Mouse (Mus musculus): Measurements from ENCODE around the gene Fastkd5. TPM values are rescaled to one million over a fixed set of nuclear protein-coding genes. Genes with fewer than 3 reads are reported as not detected.

Fastkd5 gene
- polyA plus RNA-seq (2011; ENCODE audit: insufficient read length, low read depth, missing spikeins), result 9.3 and 10.3 TPM in 2 replicates

DNA sequence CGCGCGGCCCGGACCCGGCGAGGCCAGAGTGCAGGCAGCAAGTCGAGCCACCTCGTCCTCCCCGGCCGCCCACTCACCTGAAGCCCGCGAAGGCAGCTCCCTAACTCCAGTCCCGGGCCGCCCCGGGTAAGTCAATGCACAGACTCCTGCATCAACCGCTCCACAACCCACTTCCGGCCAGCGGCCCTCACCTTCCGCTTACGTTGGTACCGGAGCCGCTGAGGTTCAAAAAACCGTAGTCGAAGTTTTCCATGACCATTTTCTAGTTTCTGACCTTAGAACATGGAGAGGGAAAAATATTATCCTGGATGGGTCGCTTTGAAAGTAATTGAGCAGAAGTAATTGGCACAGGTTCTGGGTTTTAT, at the start of gene Fastkd5, which contains the start of gene Ubox5:
Gene Fastkd5, minus strand, starts transcription at position 189 of the 365 bp plus-strand sequence.
Gene Ubox5, minus strand, starts transcription at position 200 of the 365 bp plus-strand sequence.
- Histone ChIP-seq H3K27ac (ENCODE audit: insufficient read depth, low read length) (no peak within 1 kb of the TSS), H3K4me3 (ENCODE audit: insufficient read depth, low read length) (peak within 1 kb of the TSS; percentile 95), H3K4me1 (ENCODE audit: control insufficient read depth, insufficient read depth, low read length) (no peaks in the 10 kb centered on the region)
- peak; percentile 57 for TF ChIP-seq POLR2A (IDR thresholded peaks at IDR 0.05; ENCODE audit: low read depth, low read length)
- TF ChIP-seq CTCF (IDR thresholded peaks at IDR 0.05; ENCODE audit: borderline replicate concordance, insufficient read depth, low read length), result no peak

DNA sequence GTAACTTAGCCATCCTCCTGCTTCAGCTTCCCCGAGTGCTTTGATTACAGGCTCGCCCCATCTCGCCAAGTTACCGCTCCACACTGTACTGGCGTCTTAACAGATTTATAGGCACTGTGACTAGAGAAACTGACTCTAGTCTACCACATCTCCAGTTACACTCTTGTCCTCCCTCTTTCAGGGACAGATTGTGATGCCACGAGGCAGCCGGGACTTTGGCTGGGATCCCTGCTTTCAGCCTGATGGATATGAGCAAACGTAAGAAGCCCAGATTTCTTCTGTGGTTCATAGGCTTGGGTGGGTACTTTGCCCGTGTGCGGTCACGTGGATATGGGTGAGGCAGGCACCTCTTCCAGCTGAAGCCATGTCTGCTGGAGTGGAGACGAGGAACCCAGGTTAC, 49.3 kb upstream of the Fastkd5 start:
- H3K4me3 ChIP-seq (ENCODE audit: insufficient read depth, low read length), result no peak overlapping the region
- TF ChIP-seq CTCF (IDR thresholded peaks at IDR 0.05; ENCODE audit: borderline replicate concordance, insufficient read depth, low read length), result no peak
- no peak for TF ChIP-seq POLR2A (IDR thresholded peaks at IDR 0.05; ENCODE audit: low read depth, low read length)
- H3K27ac ChIP-seq (ENCODE audit: insufficient read depth, low read length), result no peak overlapping the region
- H3K4me1 ChIP-seq (ENCODE audit: control insufficient read depth, insufficient read depth, low read length), result no peaks in the 10 kb centered on the region

DNA sequence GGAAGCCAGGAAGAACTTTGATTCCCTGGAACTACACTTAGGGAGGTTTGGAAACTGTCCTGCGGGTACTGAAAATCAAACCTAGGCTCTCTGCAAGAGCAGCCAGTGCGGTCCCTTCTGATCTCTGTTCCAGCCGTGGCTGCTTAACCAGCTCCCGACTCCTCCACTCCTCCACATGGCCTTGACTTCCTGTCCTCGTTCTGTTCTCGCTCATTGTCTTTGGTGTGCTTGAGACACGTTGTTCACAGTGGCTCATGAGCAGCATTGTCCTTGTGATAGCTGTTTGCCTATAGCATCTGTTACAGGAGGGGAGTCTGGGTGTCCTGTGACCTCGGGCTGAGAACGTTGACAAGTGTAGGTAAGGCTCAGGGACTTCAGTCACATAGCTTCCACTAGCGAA, 47.4 kb upstream of the Fastkd5 start:
- Histone ChIP-seq H3K4me1 (ENCODE audit: control insufficient read depth, insufficient read depth, low read length) (no peaks in the 10 kb centered on the region), H3K27ac (ENCODE audit: insufficient read depth, low read length) (no peak overlapping the region), H3K4me3 (ENCODE audit: insufficient read depth, low read length) (no peak overlapping the region)
- no peak for TF ChIP-seq CTCF (IDR thresholded peaks at IDR 0.05; ENCODE audit: borderline replicate concordance, insufficient read depth, low read length)
- TF ChIP-seq POLR2A (IDR thresholded peaks at IDR 0.05; ENCODE audit: low read depth, low read length), result no peak

DNA sequence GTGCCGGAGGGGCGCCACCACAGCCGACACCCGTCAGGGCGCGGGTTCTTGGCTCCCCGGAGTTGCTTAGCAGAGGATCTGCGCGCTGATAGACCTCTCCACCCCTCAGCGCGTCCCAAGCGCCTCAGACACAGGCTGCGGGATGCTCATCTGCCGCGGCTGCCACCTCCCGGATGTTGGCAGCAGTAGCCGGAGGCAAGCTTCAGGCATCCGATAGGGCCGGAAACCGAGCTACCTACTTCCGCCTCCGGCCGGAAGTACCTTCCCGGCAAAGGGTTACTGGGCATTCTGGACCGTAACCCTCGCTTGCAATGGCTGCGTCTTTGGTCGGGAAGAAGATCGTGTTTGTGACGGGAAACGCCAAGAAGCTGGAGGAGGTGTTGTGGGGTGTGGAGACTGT, 37.7 kb upstream of the Fastkd5 start, which contains the start of gene Itpa:
Gene Itpa, plus strand, starts transcription at position 52 of the 400 bp plus-strand sequence.
- Histone ChIP-seq H3K27ac (ENCODE audit: insufficient read depth, low read length) (peak within 1 kb of the TSS; percentile 37), H3K4me1 (ENCODE audit: control insufficient read depth, insufficient read depth, low read length) (peaks cover 7% of the 10 kb centered on the region), H3K4me3 (ENCODE audit: insufficient read depth, low read length) (peak within 1 kb of the TSS; percentile 92)
- peak; percentile 24; the same call in 1 of the 2 replicates for TF ChIP-seq CTCF (IDR thresholded peaks at IDR 0.05; ENCODE audit: borderline replicate concordance, insufficient read depth, low read length)
- peak; percentile 87 for TF ChIP-seq POLR2A (IDR thresholded peaks at IDR 0.05; ENCODE audit: low read depth, low read length)

DNA sequence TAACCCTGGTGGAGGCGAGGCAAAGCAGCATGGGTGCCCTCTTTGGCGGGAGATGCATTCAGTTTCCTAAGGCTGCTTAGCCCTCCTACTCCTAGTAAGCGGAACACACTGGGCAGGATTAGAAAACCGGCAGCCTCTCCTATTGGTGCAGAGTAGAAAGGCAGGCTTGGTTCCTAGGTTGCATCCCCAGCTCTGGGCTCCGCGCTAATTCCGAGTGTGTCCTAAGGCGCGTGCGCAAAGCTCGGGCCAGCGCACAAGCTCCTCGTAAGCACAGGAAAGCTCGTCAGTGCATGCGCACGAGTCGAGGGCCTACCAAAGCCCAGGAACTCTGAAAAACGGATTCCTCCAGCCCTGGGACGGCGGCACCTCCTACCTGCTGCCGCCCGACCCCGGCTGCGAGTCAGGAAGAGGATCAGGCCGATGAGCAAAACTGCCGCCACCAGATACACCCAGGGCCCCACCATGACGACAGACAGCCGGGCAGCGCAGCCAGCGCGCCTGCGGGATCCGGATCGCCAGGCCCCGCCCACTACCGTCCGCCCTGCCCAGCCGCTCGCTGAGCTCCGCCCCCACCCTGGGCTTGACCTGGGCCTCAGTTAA, 34.4 kb upstream of the Fastkd5 start, which contains the start of gene Ddrgk1:
Gene Ddrgk1, minus strand, starts transcription at position 558 of the 600 bp plus-strand sequence.
- Histone ChIP-seq H3K4me3 (ENCODE audit: insufficient read depth, low read length) (peak within 1 kb of the TSS; percentile 49), H3K4me1 (ENCODE audit: control insufficient read depth, insufficient read depth, low read length) (peaks cover 7% of the 10 kb centered on the region), H3K27ac (ENCODE audit: insufficient read depth, low read length) (peak within 1 kb of the TSS; percentile 96)
- TF ChIP-seq POLR2A (IDR thresholded peaks at IDR 0.05; ENCODE audit: low read depth, low read length), result peak; percentile 81; the same call in 1 of the 2 replicates
- TF ChIP-seq CTCF (IDR thresholded peaks at IDR 0.05; ENCODE audit: borderline replicate concordance, insufficient read depth, low read length), result no peak

DNA sequence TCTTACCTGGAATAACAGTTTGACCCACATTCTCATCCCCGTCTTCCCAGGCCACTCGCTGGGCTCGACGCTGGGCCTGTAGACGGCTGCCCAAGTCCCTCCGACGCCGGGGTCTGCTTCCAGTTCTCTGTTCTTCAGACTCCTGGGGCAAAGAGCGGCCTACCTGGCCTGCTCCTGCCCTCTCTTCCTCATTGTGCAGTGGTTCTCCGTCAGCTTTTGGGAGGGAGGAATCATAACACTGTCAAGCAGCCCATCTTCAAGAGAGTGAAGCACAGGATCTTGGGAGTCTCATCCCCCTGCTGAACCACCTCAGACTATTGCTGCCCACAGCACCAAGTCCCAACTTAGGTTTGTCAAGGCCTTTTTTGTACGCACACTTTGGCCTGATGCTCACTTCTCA, 33.5 kb upstream of the Fastkd5 start:
- Histone ChIP-seq H3K4me3 (ENCODE audit: insufficient read depth, low read length) (peak overlapping the region; percentile 37), H3K4me1 (ENCODE audit: control insufficient read depth, insufficient read depth, low read length) (peaks cover 7% of the 10 kb centered on the region), H3K27ac (ENCODE audit: insufficient read depth, low read length) (no peak overlapping the region)
- no peak for TF ChIP-seq POLR2A (IDR thresholded peaks at IDR 0.05; ENCODE audit: low read depth, low read length)
- TF ChIP-seq CTCF (IDR thresholded peaks at IDR 0.05; ENCODE audit: borderline replicate concordance, insufficient read depth, low read length), result no peak

DNA sequence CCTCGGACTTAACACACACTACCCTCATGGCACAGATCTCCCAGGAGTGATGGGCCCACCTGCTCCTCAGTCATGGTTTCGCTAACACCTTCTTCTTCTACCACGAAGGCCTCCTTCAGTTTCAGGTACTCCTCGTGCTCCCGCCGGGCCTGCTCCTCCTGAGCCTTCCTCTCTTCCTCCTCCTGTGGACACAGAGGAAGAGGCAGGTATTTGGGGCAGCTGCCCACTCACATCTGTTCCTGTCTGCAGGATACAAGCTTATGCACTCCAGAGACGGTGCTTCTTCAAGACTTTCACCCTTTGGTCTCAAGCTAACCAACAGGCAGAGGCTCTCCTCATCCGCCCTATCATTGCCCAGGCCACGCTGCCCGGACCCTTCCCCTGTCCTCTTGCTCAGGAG, 28.7 kb upstream of the Fastkd5 start:
- H3K4me1 ChIP-seq (ENCODE audit: control insufficient read depth, insufficient read depth, low read length), result peaks cover 3% of the 10 kb centered on the region; the same call in 1 of the 2 replicates
- H3K27ac ChIP-seq (ENCODE audit: insufficient read depth, low read length), result no peak overlapping the region
- no peak overlapping the region for H3K4me3 ChIP-seq (ENCODE audit: insufficient read depth, low read length)
- no peak for TF ChIP-seq POLR2A (IDR thresholded peaks at IDR 0.05; ENCODE audit: low read depth, low read length)
- no peak for TF ChIP-seq CTCF (IDR thresholded peaks at IDR 0.05; ENCODE audit: borderline replicate concordance, insufficient read depth, low read length)

DNA sequence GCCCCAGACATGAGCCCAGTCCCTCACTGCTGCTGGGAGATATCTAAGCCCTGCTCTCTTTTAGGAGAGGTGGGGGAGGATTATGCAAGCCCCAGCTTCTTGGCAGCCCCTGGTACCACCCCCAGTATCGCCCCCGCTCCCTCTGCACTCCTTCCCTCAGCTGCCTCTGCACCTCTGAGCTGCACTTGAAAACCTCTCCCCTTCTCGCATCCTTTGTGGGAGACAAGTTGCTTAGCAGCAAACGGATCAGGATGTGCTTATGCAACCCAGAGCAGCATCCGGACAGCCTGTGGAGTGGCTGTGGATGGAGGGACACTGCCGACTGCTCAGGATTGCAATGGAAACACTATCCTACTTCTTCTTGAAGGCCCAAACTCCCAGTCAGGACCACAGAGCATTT, 27.7 kb upstream of the Fastkd5 start:
- Histone ChIP-seq H3K4me1 (ENCODE audit: control insufficient read depth, insufficient read depth, low read length) (no peaks in the 10 kb centered on the region), H3K27ac (ENCODE audit: insufficient read depth, low read length) (no peak overlapping the region), H3K4me3 (ENCODE audit: insufficient read depth, low read length) (no peak overlapping the region)
- TF ChIP-seq POLR2A (IDR thresholded peaks at IDR 0.05; ENCODE audit: low read depth, low read length), result no peak
- TF ChIP-seq CTCF (IDR thresholded peaks at IDR 0.05; ENCODE audit: borderline replicate concordance, insufficient read depth, low read length), result no peak

DNA sequence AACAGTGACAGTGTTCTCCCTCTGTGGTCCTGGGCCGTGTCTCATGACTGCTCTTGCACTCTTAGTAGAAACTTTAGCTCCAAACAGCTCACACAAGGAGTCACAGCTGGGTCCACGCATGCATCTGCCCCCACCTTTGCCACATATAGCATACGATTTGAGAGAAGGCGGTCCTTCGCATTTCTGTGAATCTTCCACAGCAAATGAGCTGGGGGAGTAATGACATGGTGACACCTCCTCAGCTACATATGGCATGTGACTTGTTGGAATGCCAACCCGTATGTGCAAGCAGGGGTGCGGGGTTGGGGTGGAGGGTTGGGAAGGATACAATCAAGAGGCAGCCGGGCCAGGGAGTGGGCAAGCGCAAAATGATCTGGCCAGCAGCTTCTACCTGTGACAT, 26.7 kb upstream of the Fastkd5 start:
- no peak overlapping the region for H3K4me3 ChIP-seq (ENCODE audit: insufficient read depth, low read length)
- H3K27ac ChIP-seq (ENCODE audit: insufficient read depth, low read length), result no peak overlapping the region
- TF ChIP-seq POLR2A (IDR thresholded peaks at IDR 0.05; ENCODE audit: low read depth, low read length), result no peak
- no peak for TF ChIP-seq CTCF (IDR thresholded peaks at IDR 0.05; ENCODE audit: borderline replicate concordance, insufficient read depth, low read length)
- no peaks in the 10 kb centered on the region for H3K4me1 ChIP-seq (ENCODE audit: control insufficient read depth, insufficient read depth, low read length)

DNA sequence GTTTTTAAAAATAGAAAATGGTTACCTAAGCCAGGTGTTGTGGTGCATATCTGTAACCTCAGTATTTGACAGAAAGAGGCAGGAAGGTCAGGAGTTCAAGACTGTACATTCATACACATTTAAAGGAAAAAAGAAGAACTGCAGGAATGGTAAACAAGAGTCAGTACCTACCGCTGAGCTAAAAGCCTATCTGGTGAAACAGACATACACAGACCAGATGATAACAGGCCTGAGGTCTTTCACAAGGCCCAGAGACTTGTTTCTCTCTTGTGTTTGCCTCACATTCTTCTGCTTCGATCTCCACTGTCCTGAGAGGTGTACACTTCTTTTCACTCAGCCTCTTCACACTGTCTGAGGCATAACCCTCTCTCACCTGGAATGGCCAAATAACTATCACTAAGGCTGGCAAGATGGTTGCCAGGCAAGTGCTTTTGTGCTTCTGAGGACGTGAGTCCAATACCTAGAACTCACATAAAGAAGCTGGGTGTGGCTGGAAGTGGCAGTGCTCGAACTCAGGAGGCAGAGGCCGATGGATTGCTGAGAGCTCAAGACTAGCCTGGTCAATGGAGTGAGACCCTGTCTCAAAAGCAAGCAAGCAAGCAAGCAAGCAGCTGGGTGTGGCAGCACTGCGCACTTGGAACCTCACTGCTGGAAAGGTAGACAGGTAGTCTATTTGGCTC, 26.0 kb upstream of the Fastkd5 start:
- Histone ChIP-seq H3K27ac (ENCODE audit: insufficient read depth, low read length) (no peak overlapping the region), H3K4me1 (ENCODE audit: control insufficient read depth, insufficient read depth, low read length) (no peaks in the 10 kb centered on the region), H3K4me3 (ENCODE audit: insufficient read depth, low read length) (no peak overlapping the region)
- TF ChIP-seq CTCF (IDR thresholded peaks at IDR 0.05; ENCODE audit: borderline replicate concordance, insufficient read depth, low read length), result no peak
- no peak for TF ChIP-seq POLR2A (IDR thresholded peaks at IDR 0.05; ENCODE audit: low read depth, low read length)
